Mouse (Mus musculus) liver, embryonic 12.5 days (tissue): ENCODE results near the gene Egr2. TPM values are rescaled to one million over a fixed set of nuclear protein-coding genes. Genes with fewer than 3 reads are reported as not detected.
A peak's percentile ranks its signal among the peaks of the same experiment; 100 is the strongest.

ENCODE experiments used
- ATAC-seq: fragments of 200-750 bp; cut with Nextera tagmentation; 2 replicates; pipeline ENCODE4 v1.8.0; 2017; ENCODE audit warnings: moderate number of reproducible peaks, mild to moderate bottlenecking, moderate library complexity
- H3K27ac ChIP-seq: fragments of 300-500 bp; sonication (generic); 2 replicates; pipeline ENCODE4 v1.5.1; 2016; ENCODE audit warnings: mild to moderate bottlenecking
- H3K27me3 ChIP-seq: fragments of 300-500 bp; sonication (generic); replicated peaks from 2 replicates; pipeline ENCODE4 v1.6.1; 2016; ENCODE audit warnings: mild to moderate bottlenecking, moderate library complexity
- H3K36me3 ChIP-seq: fragments of 300-500 bp; sonication (generic); 2 replicates; pipeline ENCODE4 v1.6.1; 2016; ENCODE audit warnings: mild to moderate bottlenecking, moderate library complexity
- H3K4me1 ChIP-seq: fragments of 300-500 bp; sonication (generic); 2 replicates; pipeline ENCODE4 v1.6.1; 2016
- H3K4me2 ChIP-seq: fragments of 300-500 bp; sonication (generic); 2 replicates; pipeline ENCODE4 v1.6.1; 2016; ENCODE audit warnings: mild to moderate bottlenecking, moderate library complexity
- H3K4me3 ChIP-seq: fragments of 300-500 bp; sonication (generic); 2 replicates; pipeline ENCODE4 v1.5.1; 2016; ENCODE audit warnings: mild to moderate bottlenecking, moderate library complexity
- H3K9ac ChIP-seq: fragments of 300-500 bp; sonication (generic); 2 replicates; pipeline ENCODE4 v1.6.1; 2016; ENCODE audit warnings: mild to moderate bottlenecking, moderate library complexity
- H3K9me3 ChIP-seq: fragments of 300-500 bp; sonication (generic); replicated peaks from 2 replicates; pipeline ENCODE4 v1.6.1; 2016; ENCODE audit warnings: mild to moderate bottlenecking, moderate library complexity
- WGBS: fragments of 180-500 bp; shearing (Covaris S2); methylation state at CpG from one replicate; pipeline ENCODE4 v1.1.7; 2016; ENCODE audit not compliant: insufficient replicate concordance; 5-methylcytosine and 5-hydroxymethylcytosine counted together
- polyA plus RNA-seq: library from polyadenylated mRNA; unstranded; fragments of >200 nt; fragmentation: Nextera tagmentation; extraction: Ambion mirVana; gene quantifications from 2 replicates; pipeline ENCODE4 v1.2.1, GENCODE M21; 2016

Gene Egr2
- 0.11 TPM in 1 of 2 replicates, not detected in the other for polyA plus RNA-seq

DNA sequence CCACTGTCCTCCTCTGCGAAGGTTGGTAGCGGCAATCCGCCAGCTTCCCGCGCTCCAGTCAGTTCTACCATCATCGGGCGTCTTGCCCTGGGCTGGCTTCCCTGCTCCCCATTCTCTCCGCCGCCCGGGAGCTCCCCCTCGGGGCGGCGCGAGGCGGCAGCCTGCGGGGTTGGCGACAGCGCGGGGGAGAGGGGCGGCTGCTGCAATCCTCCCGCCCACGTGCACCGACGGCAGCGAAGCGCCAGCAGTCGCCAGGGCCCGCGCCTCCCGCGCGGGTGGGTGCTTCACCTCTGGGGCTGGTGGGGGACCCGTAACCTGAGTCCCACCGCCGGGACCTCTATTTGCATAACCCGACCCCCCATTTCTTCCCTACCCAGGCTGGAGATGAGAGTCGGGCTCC is at the start of gene Egr2:
TSS of gene Egr2 (plus strand) at position 220 of the 400 bp plus-strand sequence.
- Histone ChIP-seq H3K36me3 (no peaks in the 10 kb centered on the region), H3K9ac (no peak within 1 kb of the TSS), H3K9me3 (no peaks in the 10 kb centered on the region), H3K27me3 (peaks cover 99% of the 10 kb centered on the region), H3K4me2 (peak within 1 kb of the TSS; percentile 94), H3K27ac (no peak within 1 kb of the TSS), H3K4me1 (peaks cover 39% of the 10 kb centered on the region), H3K4me3 (peak within 1 kb of the TSS; percentile 72)
- WGBS: 2% methylated on average over 35 of the region's 37 CpGs
- no peak for ATAC-seq

GRCm38 (mm10) chr10:67487496-67487895 is 47.8 kb upstream of the Egr2 start:
- Histone ChIP-seq H3K4me1 (no peaks in the 10 kb centered on the region), H3K36me3 (no peaks in the 10 kb centered on the region), H3K9me3 (peaks cover 15% of the 10 kb centered on the region; the same call in 1 of the 2 replicates), H3K9ac (no peak overlapping the region), H3K4me2 (no peak overlapping the region), H3K27me3 (no peaks in the 10 kb centered on the region), H3K4me3 (no peak overlapping the region), H3K27ac (no peak overlapping the region)
- 76% methylated on average over 7 of the region's 7 CpGs for WGBS
- no peak for ATAC-seq

GRCm38 (mm10) chr10:67489836-67490235 is 45.4 kb upstream of the Egr2 start:
- Histone ChIP-seq H3K27me3 (no peaks in the 10 kb centered on the region), H3K9me3 (peaks cover 11% of the 10 kb centered on the region; the same call in 1 of the 2 replicates), H3K9ac (no peak overlapping the region), H3K4me1 (no peaks in the 10 kb centered on the region), H3K27ac (no peak overlapping the region), H3K4me3 (no peak overlapping the region), H3K36me3 (no peaks in the 10 kb centered on the region), H3K4me2 (no peak overlapping the region)
- no peak for ATAC-seq
- 62% methylated on average over 6 of the region's 6 CpGs for WGBS

GRCm38 (mm10) chr10:67490632-67491031 is 44.6 kb upstream of the Egr2 start:
- WGBS: 42% methylated on average over 5 of the region's 5 CpGs
- H3K4me3 ChIP-seq: no peak overlapping the region

GRCm38 (mm10) chr10:67492161-67492571 is 43.1 kb upstream of the Egr2 start:
- 63% methylated on average over 11 of the region's 11 CpGs for WGBS

More at GRCm38 (mm10) chr10:67490632-67491031, 44.6 kb upstream of the Egr2 start:
- H3K27me3 ChIP-seq: no peaks in the 10 kb centered on the region
- no peak overlapping the region for H3K4me2 ChIP-seq
- peaks cover 4% of the 10 kb centered on the region; the same call in 1 of the 2 replicates for H3K9me3 ChIP-seq
- no peaks in the 10 kb centered on the region for H3K36me3 ChIP-seq
- H3K4me1 ChIP-seq: no peaks in the 10 kb centered on the region
- H3K9ac ChIP-seq: no peak overlapping the region
- H3K27ac ChIP-seq: no peak overlapping the region
- ATAC-seq: no peak

DNA sequence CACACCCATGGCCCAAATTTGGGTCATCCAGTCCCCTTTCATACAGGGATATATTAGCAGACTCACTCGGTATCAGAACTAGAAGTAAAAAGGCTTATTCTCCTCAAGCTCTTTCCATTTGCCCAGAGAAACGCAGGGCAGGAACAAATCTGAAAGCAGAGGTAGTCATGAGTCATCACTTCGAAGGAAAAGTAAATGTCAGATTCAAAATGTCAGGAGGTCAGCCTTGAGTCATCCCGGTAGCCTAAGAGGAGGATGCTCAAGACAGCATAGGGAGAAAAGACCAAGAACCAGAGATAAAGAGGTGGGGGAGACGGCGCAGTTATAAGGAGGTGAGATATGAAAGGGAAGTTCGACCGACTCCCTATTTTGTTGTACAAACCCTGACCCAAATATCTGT is 41.7 kb upstream of the Egr2 start:
- H3K9me3 ChIP-seq: no peaks in the 10 kb centered on the region
- no peak overlapping the region for H3K4me2 ChIP-seq
- no peaks in the 10 kb centered on the region for H3K4me1 ChIP-seq
- no peak overlapping the region for H3K4me3 ChIP-seq
- H3K27me3 ChIP-seq: no peaks in the 10 kb centered on the region
- no peak overlapping the region for H3K9ac ChIP-seq
- no peaks in the 10 kb centered on the region for H3K36me3 ChIP-seq
- no peak for ATAC-seq
- no peak overlapping the region for H3K27ac ChIP-seq
- 57% methylated on average over 8 of the region's 8 CpGs for WGBS

More at GRCm38 (mm10) chr10:67492161-67492571, 43.1 kb upstream of the Egr2 start:
- Histone ChIP-seq H3K36me3 (no peaks in the 10 kb centered on the region), H3K4me1 (no peaks in the 10 kb centered on the region), H3K9ac (no peak overlapping the region), H3K9me3 (no peaks in the 10 kb centered on the region), H3K4me2 (no peak overlapping the region), H3K27ac (no peak overlapping the region), H3K27me3 (no peaks in the 10 kb centered on the region), H3K4me3 (no peak overlapping the region)
- no peak for ATAC-seq

GRCm38 (mm10) chr10:67497144-67497892 is 38.0 kb upstream of the Egr2 start:
- WGBS: 76% methylated on average over 15 of the region's 15 CpGs
- Histone ChIP-seq H3K36me3 (no peaks in the 10 kb centered on the region), H3K27ac (no peak overlapping the region), H3K4me3 (no peak overlapping the region), H3K9me3 (no peaks in the 10 kb centered on the region), H3K4me2 (no peak overlapping the region), H3K27me3 (no peaks in the 10 kb centered on the region), H3K4me1 (no peaks in the 10 kb centered on the region), H3K9ac (no peak overlapping the region)
- ATAC-seq: no peak

DNA sequence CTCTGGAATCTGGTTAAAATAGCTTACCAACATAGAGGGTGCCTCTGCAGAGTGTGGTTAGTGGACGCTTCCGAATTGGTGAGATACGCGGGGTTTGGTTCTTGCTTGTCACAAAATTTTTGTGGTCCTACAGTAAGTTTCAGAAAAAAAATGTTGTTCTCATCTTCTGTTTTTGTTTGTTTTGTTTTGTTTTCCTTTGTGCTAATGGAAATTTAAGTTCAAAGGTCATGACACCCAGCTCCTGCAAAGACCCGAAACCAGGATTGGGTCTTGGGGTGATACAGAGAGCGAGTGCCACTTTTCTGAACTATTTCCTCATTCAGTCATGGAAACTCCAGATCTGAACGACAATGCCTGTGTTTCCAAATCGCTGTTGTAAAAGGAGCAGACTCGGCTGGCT is 37.3 kb upstream of the Egr2 start:
- no peak overlapping the region for H3K4me3 ChIP-seq
- H3K27ac ChIP-seq: no peak overlapping the region
- H3K9ac ChIP-seq: no peak overlapping the region
- no peaks in the 10 kb centered on the region for H3K36me3 ChIP-seq
- no peak overlapping the region for H3K4me2 ChIP-seq
- no peaks in the 10 kb centered on the region for H3K4me1 ChIP-seq
- no peaks in the 10 kb centered on the region for H3K9me3 ChIP-seq
- H3K27me3 ChIP-seq: no peaks in the 10 kb centered on the region
- WGBS: 78% methylated on average over 9 of the region's 9 CpGs
- ATAC-seq: no peak

DNA sequence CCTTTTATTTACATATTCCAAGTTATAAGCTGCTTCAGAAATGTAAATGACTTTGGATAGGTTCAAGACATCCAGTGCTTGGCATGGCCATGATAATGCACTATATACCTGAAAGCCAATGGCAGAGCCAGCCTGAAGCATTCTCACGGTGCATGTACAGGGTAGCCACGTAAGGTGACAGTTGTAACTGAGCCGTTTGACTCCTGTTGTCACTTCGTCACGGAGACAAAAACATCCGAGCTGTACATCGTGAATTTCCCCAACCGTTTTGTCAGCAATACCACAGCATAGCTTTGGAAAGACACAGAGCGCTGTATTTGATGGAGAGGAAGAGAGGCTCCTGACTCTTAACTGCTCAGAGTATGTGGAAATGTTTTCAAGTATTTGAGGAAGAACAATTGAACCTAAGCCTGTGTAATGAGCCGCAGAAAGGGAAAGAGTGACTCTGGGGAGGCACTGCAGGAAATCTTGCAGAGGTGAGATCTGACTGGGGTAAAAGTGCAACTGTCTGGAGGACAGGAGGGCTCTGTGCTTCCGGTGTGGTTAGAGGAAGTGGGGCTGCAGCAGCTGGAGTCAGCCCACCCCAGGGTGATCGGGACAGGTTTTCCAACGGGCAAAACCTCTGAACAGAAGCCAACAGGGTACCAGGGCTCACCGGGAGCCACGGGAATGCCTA is 31.8 kb upstream of the Egr2 start:
- Histone ChIP-seq H3K4me1 (no peaks in the 10 kb centered on the region; the same call in 1 of the 2 replicates), H3K9ac (no peak overlapping the region), H3K27ac (no peak overlapping the region), H3K4me3 (no peak overlapping the region), H3K27me3 (no peaks in the 10 kb centered on the region), H3K9me3 (no peaks in the 10 kb centered on the region), H3K4me2 (peak overlapping the region; percentile 19; the same call in 1 of the 2 replicates), H3K36me3 (no peaks in the 10 kb centered on the region)
- WGBS: 17% methylated on average over 15 of the region's 15 CpGs
- ATAC-seq: no peak

DNA sequence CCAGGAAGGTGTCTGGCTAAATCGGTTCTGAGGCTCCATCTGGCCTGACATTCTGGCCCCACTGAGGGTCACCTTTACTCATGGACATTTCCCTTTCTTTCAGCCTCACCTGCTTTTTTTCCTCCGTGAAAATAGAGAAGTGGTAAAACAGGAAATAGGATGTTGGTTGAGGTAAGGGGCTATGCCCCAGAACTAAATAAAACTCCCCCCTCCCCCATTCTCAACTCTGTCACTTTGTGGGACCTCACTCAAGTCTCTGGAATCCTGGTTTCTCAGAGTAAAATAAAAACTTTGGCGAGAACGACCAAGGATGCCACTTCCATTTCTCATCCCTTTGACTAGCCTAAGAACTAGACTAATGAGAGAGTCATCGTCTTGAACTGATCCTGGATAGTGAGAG is 31.2 kb upstream of the Egr2 start:
- no peaks in the 10 kb centered on the region; the same call in 1 of the 2 replicates for H3K4me1 ChIP-seq
- no peaks in the 10 kb centered on the region for H3K36me3 ChIP-seq
- no peak overlapping the region for H3K9ac ChIP-seq
- H3K4me3 ChIP-seq: no peak overlapping the region
- peak overlapping the region; percentile 19; the same call in 1 of the 2 replicates for H3K4me2 ChIP-seq
- no peak for ATAC-seq
- WGBS: 28% methylated on average over 5 of the region's 5 CpGs
- no peaks in the 10 kb centered on the region for H3K9me3 ChIP-seq
- H3K27me3 ChIP-seq: no peaks in the 10 kb centered on the region
- no peak overlapping the region for H3K27ac ChIP-seq

DNA sequence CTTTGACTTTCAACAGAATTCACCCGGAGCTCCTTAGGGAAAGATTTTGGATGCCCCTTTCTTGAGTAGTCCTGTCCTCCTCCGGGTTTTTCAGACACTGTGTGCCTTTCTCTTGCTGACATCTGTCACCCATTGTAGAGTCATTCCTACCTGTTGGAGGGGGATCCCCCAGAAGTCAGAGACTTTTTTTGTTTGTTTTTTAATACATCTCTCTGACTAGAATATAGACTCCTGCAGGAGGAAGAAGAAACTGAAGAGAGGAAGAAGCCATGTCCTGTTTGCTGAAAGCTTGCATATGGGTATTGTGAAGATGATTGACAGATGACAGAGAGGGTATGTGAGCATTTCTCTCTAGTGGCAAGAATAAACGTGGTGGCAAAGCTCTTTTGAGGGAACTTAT is 30.0 kb upstream of the Egr2 start:
- Histone ChIP-seq H3K4me2 (no peak overlapping the region), H3K9me3 (no peaks in the 10 kb centered on the region), H3K4me3 (no peak overlapping the region), H3K36me3 (no peaks in the 10 kb centered on the region), H3K9ac (no peak overlapping the region), H3K4me1 (no peaks in the 10 kb centered on the region; the same call in 1 of the 2 replicates), H3K27me3 (no peaks in the 10 kb centered on the region), H3K27ac (no peak overlapping the region)
- 46% methylated on average over 3 of the region's 3 CpGs for WGBS
- ATAC-seq: no peak

- Histone ChIP-seq H3K9me3 (no peaks in the 10 kb centered on the region), H3K4me1 (no peaks in the 10 kb centered on the region), H3K9ac (no peak overlapping the region), H3K4me2 (no peak overlapping the region), H3K4me3 (no peak overlapping the region), H3K36me3 (no peaks in the 10 kb centered on the region), H3K27ac (no peak overlapping the region), H3K27me3 (no peaks in the 10 kb centered on the region)
- ATAC-seq: no peak
- 67% methylated on average over 8 of the region's 8 CpGs for WGBS
Observed at GRCm38 (mm10) chr10:67512211-67512610, 23.1 kb upstream of the Egr2 start.
